Mouse (Mus musculus) hindbrain, postnatal 0 days (tissue): ENCODE results near the gene Klk15. TPM values are rescaled to one million over a fixed set of nuclear protein-coding genes. Genes with fewer than 3 reads are reported as not detected.

ENCODE experiments used
- ATAC-seq: fragments of 200-750 bp; cut with Nextera tagmentation; 2 replicates; pipeline ENCODE4 v1.8.0; 2017; ENCODE audit warnings: mild to moderate bottlenecking, moderate TSS enrichment, moderate library complexity
- DNase-seq: peaks from one replicate; pipeline ENCODE4 v3.0.0-alpha.2; 2015; ENCODE audit warnings: low spot score
- H3K27ac ChIP-seq: fragments of 300-500 bp; sonication (generic); 2 replicates; pipeline ENCODE4 v1.5.1; 2014; ENCODE audit warnings: mild to moderate bottlenecking
- H3K27me3 ChIP-seq: fragments of 300-500 bp; sonication (generic); 2 replicates; pipeline ENCODE4 v1.6.1; 2014; ENCODE audit warnings: low read length, mixed read lengths; ENCODE audit not compliant: insufficient read depth
- H3K36me3 ChIP-seq: fragments of 300-500 bp; sonication (generic); 2 replicates; pipeline ENCODE4 v1.6.1; 2014; ENCODE audit warnings: low read length, mixed read lengths; ENCODE audit not compliant: insufficient read depth
- H3K4me1 ChIP-seq: fragments of 300-500 bp; sonication (generic); 2 replicates; pipeline ENCODE4 v1.6.1; 2014; ENCODE audit warnings: antibody characterized with exemption, low read length, mixed read lengths; ENCODE audit not compliant: insufficient read depth
- H3K4me2 ChIP-seq: fragments of 300-500 bp; sonication (generic); 2 replicates; pipeline ENCODE4 v1.6.1; 2014; ENCODE audit warnings: low read depth, mild to moderate bottlenecking, low read length, moderate library complexity, mixed read lengths
- H3K4me3 ChIP-seq: fragments of 300-500 bp; sonication (generic); 2 replicates; pipeline ENCODE4 v1.5.1; 2014; ENCODE audit warnings: low read length
- H3K9ac ChIP-seq: fragments of 300-500 bp; sonication (generic); replicated peaks from 2 replicates; pipeline ENCODE4 v1.6.1; 2014; ENCODE audit warnings: mild to moderate bottlenecking, low read length, moderate library complexity, mixed read lengths
- H3K9me3 ChIP-seq: fragments of 300-500 bp; sonication (generic); 2 replicates; pipeline ENCODE4 v1.6.1; 2016; ENCODE audit warnings: low read length, mixed read lengths
- CTCF ChIP-seq: IDR thresholded peaks from 2 replicates; pipeline ENCODE4 v1.5.1; 2016; ENCODE audit warnings: antibody characterized with exemption, control low read depth, low read depth
- WGBS: fragments of 180-500 bp; shearing (Covaris S2); extraction: QIAGEN DNeasy Blood & Tissue Kit; methylation state at CpG from one replicate; pipeline ENCODE4 v1.1.7; 2014; 5-methylcytosine and 5-hydroxymethylcytosine counted together
- polyA plus RNA-seq: library from polyadenylated mRNA; unstranded; fragments of >200 nt; fragmentation: Nextera tagmentation; extraction: Ambion mirVana; gene quantifications from 2 replicates; pipeline ENCODE4 v1.2.1, GENCODE M21; 2015
- total RNA-seq: library from RNA; depleted of rRNA; stranded (reverse); fragments of >200 nt; gene quantifications from 2 replicates; pipeline ENCODE4 v1.2.3, GENCODE M21; 2014

Gene Klk15
- total and polyA plus RNA-seq, 2 experiments from 2014 or later, result not detected

DNA sequence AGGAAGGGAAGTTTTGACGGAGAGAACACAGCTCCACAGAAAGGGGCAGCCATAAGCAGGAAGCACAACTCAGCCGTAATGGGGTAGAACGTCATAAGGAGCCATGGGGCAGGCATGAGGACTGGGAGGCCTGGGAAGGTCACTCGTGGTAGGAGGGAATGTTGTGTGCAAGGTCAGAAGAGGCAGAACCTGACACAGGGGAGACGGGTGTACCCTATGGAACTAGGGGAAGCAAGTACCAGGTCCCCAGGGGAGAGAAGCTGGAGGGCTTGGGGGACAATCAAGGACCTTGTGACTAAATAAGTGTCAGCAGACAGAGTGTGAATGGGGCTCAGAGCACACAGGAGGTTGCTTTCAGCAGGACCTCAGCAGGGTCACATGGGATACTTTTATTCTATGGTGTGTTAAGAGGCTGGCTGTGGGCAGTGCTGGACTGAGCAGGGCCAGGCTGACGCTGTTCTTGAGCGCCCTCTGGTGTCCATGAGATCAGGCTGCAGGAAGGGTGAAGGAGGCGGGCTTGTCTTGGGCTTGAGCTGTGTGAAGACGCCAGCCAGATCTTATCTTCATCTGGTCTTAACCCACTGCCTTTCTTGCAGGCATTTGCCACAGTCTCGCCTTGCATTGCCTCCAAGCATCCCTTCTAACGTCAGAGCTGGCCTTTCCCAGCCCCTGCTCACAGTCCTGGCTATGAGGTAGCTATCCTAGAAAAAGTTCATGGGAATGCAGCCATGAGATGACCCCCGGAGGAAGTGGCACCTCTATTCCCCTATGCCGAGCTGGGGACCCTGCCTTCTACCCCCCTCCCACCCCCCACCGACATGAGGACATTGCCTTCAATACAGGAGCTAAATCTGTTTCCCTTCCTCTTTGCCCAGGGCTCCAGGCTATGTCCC, 13.7 kb upstream of the Klk15 start:
- Histone ChIP-seq H3K27ac (no peak overlapping the region), H3K27me3 (no peaks in the 10 kb centered on the region), H3K4me2 (no peak overlapping the region), H3K9me3 (no peaks in the 10 kb centered on the region), H3K9ac (no peak overlapping the region), H3K4me3 (no peak overlapping the region), H3K36me3 (no peaks in the 10 kb centered on the region), H3K4me1 (no peaks in the 10 kb centered on the region)
- whole genome bisulfite sequencing, result 32% methylated on average over 14 of the region's 14 CpGs
- ATAC-seq (peak; percentile 92), DNase-seq (peak; percentile 80)
- peak; percentile 93 for TF ChIP-seq CTCF

GRCm38 (mm10) chr7:43920582-43920981, 13.0 kb upstream of the Klk15 start:
- Histone ChIP-seq H3K36me3 (no peaks in the 10 kb centered on the region), H3K27ac (no peak overlapping the region), H3K4me2 (no peak overlapping the region), H3K9ac (no peak overlapping the region), H3K4me1 (no peaks in the 10 kb centered on the region), H3K27me3 (no peaks in the 10 kb centered on the region), H3K4me3 (no peak overlapping the region), H3K9me3 (no peaks in the 10 kb centered on the region)
- DNase-seq (no peak), ATAC-seq (no peak)
- WGBS, result 95% methylated on average over 3 of the region's 3 CpGs
- no peak for TF ChIP-seq CTCF

DNA sequence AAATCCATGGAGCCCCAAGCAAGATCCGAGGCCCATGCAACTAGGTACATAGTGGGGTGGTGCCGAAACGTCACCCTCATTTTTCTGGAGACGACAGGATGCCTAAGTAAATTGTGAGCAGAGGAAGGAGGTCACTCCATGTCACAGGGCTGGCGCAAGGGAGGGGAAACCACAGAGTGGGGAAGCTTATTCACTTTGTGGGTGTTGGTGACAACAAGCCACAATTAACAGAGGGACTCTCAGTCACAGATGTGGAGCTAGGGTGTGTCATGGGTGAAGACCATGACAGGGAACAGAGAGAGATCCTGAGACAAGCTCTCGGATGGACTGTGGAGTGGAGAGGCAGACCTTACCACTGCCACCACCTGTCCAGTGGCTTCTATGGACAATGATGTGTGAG, 12.5 kb upstream of the Klk15 start:
- no peak for TF ChIP-seq CTCF
- 81% methylated on average over 6 of the region's 6 CpGs for WGBS
- ATAC-seq, result no peak

DNA sequence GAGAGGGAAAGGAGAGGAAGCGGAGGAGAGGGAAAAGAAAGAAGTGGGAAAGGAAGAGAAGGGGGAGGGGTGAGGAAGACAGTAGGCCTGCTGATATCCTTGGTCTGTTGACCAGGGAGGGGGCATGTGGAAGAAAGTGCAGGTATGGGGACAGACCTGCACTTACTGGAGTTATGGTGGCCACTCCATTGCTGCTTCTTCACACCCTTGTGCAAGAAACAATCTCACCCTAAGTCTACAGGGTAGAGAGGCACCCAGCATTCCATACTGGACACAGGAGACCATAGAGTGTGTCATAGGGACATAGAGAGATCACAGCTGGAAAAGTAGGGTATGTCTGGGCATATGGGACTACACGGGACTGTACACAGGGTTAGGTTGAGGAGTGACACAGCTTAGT, 11.6 kb upstream of the Klk15 start:
- H3K9me3 ChIP-seq, result no peaks in the 10 kb centered on the region
- H3K36me3 ChIP-seq, result no peaks in the 10 kb centered on the region
- H3K4me3 ChIP-seq, result no peak overlapping the region
- no peak overlapping the region for H3K9ac ChIP-seq
- no peak overlapping the region for H3K4me2 ChIP-seq
- TF ChIP-seq CTCF, result no peak
- no peaks in the 10 kb centered on the region for H3K27me3 ChIP-seq
- DNase-seq (no peak), ATAC-seq (no peak)
- H3K4me1 ChIP-seq, result no peaks in the 10 kb centered on the region
- WGBS, result 77% methylated on average over 2 of the region's 2 CpGs
- no peak overlapping the region for H3K27ac ChIP-seq

More for the DNA sequence above, 12.5 kb upstream of the Klk15 start:
- H3K27me3 ChIP-seq, result no peaks in the 10 kb centered on the region
- H3K4me2 ChIP-seq, result no peak overlapping the region
- no peak overlapping the region for H3K9ac ChIP-seq
- H3K36me3 ChIP-seq, result no peaks in the 10 kb centered on the region
- H3K9me3 ChIP-seq, result no peaks in the 10 kb centered on the region
- no peak overlapping the region for H3K4me3 ChIP-seq
- no peak for DNase-seq
- no peak overlapping the region for H3K27ac ChIP-seq
- no peaks in the 10 kb centered on the region for H3K4me1 ChIP-seq

GRCm38 (mm10) chr7:43925985-43926384, 7.6 kb upstream of the Klk15 start:
- H3K36me3 ChIP-seq, result no peaks in the 10 kb centered on the region
- no peaks in the 10 kb centered on the region for H3K9me3 ChIP-seq
- no peak overlapping the region for H3K4me3 ChIP-seq
- H3K4me1 ChIP-seq, result no peaks in the 10 kb centered on the region
- ATAC-seq (no peak), DNase-seq (no peak)
- no peaks in the 10 kb centered on the region for H3K27me3 ChIP-seq
- H3K27ac ChIP-seq, result no peak overlapping the region
- no peak overlapping the region for H3K9ac ChIP-seq
- TF ChIP-seq CTCF, result peak; percentile 38; the same call in 1 of the 2 replicates
- no peak overlapping the region for H3K4me2 ChIP-seq
- WGBS, result 65% methylated on average over 5 of the region's 5 CpGs

DNA sequence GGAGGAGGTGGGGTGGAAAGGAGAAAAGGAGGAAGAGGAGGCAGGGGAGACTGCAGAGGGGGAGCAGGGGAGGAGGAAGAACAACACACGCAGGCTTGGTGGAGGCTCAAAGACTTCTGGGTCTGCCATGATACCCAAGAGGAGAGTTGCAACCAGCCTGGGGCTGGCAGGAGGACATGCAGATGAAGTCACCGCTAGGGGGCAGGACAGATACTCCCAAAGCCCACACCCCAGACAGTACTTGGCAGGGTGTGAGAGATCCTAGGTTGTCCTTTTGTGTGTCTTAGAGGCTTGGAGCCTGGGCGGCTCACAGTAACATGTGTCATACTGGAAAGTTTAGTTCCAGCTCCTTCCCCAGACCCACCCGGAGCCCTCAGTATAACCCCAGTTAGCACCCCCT, 5.0 kb upstream of the Klk15 start:
- Histone ChIP-seq H3K4me1 (no peaks in the 10 kb centered on the region), H3K4me2 (no peak overlapping the region), H3K9me3 (no peaks in the 10 kb centered on the region), H3K27me3 (no peaks in the 10 kb centered on the region), H3K36me3 (no peaks in the 10 kb centered on the region), H3K27ac (no peak overlapping the region), H3K4me3 (no peak overlapping the region), H3K9ac (no peak overlapping the region)
- WGBS, result 42% methylated on average over 4 of the region's 4 CpGs
- DNase-seq, result peak; percentile 16
- TF ChIP-seq CTCF, result peak; percentile 50
- no peak for ATAC-seq

DNA sequence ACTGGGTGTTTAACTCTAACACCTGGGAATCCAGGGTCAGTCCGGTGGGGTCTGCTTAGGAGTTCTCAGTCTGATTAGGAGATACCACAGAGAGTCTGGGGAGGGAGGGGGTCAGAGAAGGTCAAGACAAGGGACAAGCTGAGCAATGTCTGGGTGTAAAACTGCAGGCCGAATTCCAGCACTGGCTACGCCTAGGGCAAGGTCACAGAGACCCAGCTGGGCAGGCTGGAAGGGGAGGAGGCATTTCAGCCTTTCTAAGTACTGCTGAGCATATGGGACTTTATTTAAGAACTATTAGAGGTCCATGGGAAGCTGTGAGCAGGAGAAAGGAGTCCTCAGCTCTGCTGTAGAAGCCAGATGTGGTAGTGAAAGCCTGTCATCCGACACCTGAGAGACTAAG, 1.2 kb upstream of the Klk15 start:
- H3K4me1 ChIP-seq, result no peaks in the 10 kb centered on the region
- ATAC-seq, result no peak
- WGBS, result 65% methylated on average over 4 of the region's 4 CpGs

More for the DNA sequence above, 1.2 kb upstream of the Klk15 start:
- Histone ChIP-seq H3K4me2 (no peak overlapping the region), H3K27me3 (no peaks in the 10 kb centered on the region), H3K27ac (no peak overlapping the region), H3K4me3 (no peak overlapping the region), H3K9me3 (no peaks in the 10 kb centered on the region), H3K36me3 (no peaks in the 10 kb centered on the region), H3K9ac (no peak overlapping the region)
- DNase-seq, result no peak
- no peak for TF ChIP-seq CTCF
